Mouse (Mus musculus) lung, adult 18-20 months (tissue): ENCODE measurements around the gene Gm20671.
A peak's percentile ranks its signal among the peaks of the same experiment; 100 is the strongest.
"Not testable (repeated sequence)": the region's sequence is repeated elsewhere in the genome, so short reads cannot be mapped to it uniquely, and the experiment has no call there.

Experiments used
- DNase-seq, 2 experiments: peaks; one replicate each; pipeline ENCODE4 v3.0.0; 2022; ENCODE audit warnings: mixed read lengths in 2 of 2

Gm20671 gene

GRCm38 (mm10) chr5:32728300-32728699, 98.6 kb downstream of the Gm20671 start:
- no peak for DNase-seq

GRCm38 (mm10) chr5:32725397-32725796, 101.5 kb downstream of the Gm20671 start:
- DNase-seq, result peak in 1 of 2 experiments; percentile 2

- DNase-seq, result peak in 1 of 2 experiments; percentile 1
These were observed 102.9 kb downstream of the Gm20671 start for GRCm38 (mm10) chr5:32723981-32724380.

GRCm38 (mm10) chr5:32722711-32723110, 104.2 kb downstream of the Gm20671 start:
- not testable (repeated sequence) for DNase-seq

- DNase-seq, result no peak
These were observed 104.6 kb downstream of the Gm20671 start for GRCm38 (mm10) chr5:32722263-32722662.

GRCm38 (mm10) chr5:32721316-32721715, 105.6 kb downstream of the Gm20671 start:
- no peak for DNase-seq

- no peak for DNase-seq
These were observed 106.5 kb downstream of the Gm20671 start for GRCm38 (mm10) chr5:32720416-32720815.

- no peak for DNase-seq
These were observed 108.0 kb downstream of the Gm20671 start for GRCm38 (mm10) chr5:32718916-32719315.

GRCm38 (mm10) chr5:32717726-32718125, 109.2 kb downstream of the Gm20671 start:
- DNase-seq, result no peak

- peak; percentile 91 to 94 for DNase-seq
These were observed 113.0 kb downstream of the Gm20671 start for GRCm38 (mm10) chr5:32713703-32714467.

- DNase-seq, result no peak
These were observed 113.7 kb downstream of the Gm20671 start for GRCm38 (mm10) chr5:32713042-32713702.

GRCm38 (mm10) chr5:32712221-32713041, 114.5 kb downstream of the Gm20671 start:
- DNase-seq, result no peak

GRCm38 (mm10) chr5:32711485-32711884, 115.4 kb downstream of the Gm20671 start:
- DNase-seq, result no peak

GRCm38 (mm10) chr5:32706226-32706780, 120.6 kb downstream of the Gm20671 start:
- DNase-seq, result no peak

- no peak for DNase-seq
These were observed 129.6 kb downstream of the Gm20671 start for GRCm38 (mm10) chr5:32697208-32697867.

GRCm38 (mm10) chr5:32693411-32693810, 133.5 kb downstream of the Gm20671 start:
- DNase-seq, result no peak
